20 mouse cellular contexts compared by ENCODE assay signal in the genomic region with DNA sequence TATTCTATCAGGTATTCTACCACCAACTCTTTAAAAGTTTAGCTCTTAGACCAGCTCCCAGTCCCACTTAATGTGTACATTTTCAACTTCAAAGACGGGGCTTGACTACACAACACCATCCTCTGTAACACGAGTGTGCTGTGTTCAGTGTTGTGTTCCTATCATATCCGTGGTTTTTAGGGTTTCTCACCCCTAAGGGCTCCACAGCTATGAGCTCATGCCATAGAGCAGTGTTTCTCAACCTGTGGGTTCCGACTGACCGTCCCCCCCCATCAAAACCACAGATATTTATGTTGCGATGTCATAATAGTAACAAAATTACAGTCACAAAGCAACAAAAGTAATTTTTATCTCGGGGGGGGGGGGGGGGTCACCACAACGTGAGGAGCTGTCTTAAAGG. TPM values are rescaled to one million over a fixed set of nuclear protein-coding genes. Genes with fewer than 3 reads are reported as not detected.
DNase-seq lines count a peak whose midpoint lies in the region; ATAC-seq and TF ChIP-seq lines count a peak whose summit lies in the region.
"Had no signal": no experiment of that assay in that cellular context is flagged by ENCODE, and none has a peak within 500 bp of the region (broad histone marks: within the 10 kb centered on the region; RNA-seq: fewer than 3 reads in every experiment).

No protein-coding gene starts in this region.

- no peak overlapping the region for H3K9ac ChIP-seq in embryonic facial prominence, embryonic 13.5 days
- no peak overlapping the region for H3K9ac ChIP-seq in midbrain, postnatal 0 days (replicated peaks; ENCODE audit: low read length, poor library complexity, severe bottlenecking)
- H3K9ac ChIP-seq: forebrain, postnatal 0 days; heart, embryonic 13.5 days; hindbrain, embryonic 12.5 days had no signal

- H3K4me1 ChIP-seq in embryonic facial prominence, embryonic 13.5 days = peaks cover 52% of the 10 kb centered on the region
- H3K4me1 ChIP-seq in embryonic facial prominence, embryonic 10.5 days = peaks cover 44% of the 10 kb centered on the region
- peaks cover 52% of the 10 kb centered on the region for H3K4me1 ChIP-seq in midbrain, embryonic 10.5 days
- H3K4me1 ChIP-seq in midbrain, postnatal 0 days (ENCODE audit: insufficient read depth, low read length) = peaks cover 4% of the 10 kb centered on the region

- no peaks in the 10 kb centered on the region for H3K9me3 ChIP-seq in embryonic facial prominence, embryonic 13.5 days
- no peaks in the 10 kb centered on the region for H3K9me3 ChIP-seq in embryonic facial prominence, embryonic 10.5 days
- H3K9me3 ChIP-seq in midbrain, embryonic 10.5 days (replicated peaks) = no peaks in the 10 kb centered on the region
- no peaks in the 10 kb centered on the region for H3K9me3 ChIP-seq in midbrain, postnatal 0 days (ENCODE audit: low read length)
- H3K9me3 ChIP-seq: heart, embryonic 13.5 days; hindbrain, embryonic 12.5 days had no signal

- H3K4me3 ChIP-seq in embryonic facial prominence, embryonic 13.5 days = no peak overlapping the region
- no peak overlapping the region for H3K4me3 ChIP-seq in embryonic facial prominence, embryonic 10.5 days
- H3K4me3 ChIP-seq in midbrain, embryonic 10.5 days = no peak overlapping the region
- H3K4me3 ChIP-seq in midbrain, postnatal 0 days (ENCODE audit: low read depth, low read length) = no peak overlapping the region
- H3K4me3 ChIP-seq: heart, embryonic 13.5 days; hindbrain, embryonic 12.5 days had no signal

- TF ChIP-seq CTCF in midbrain, postnatal 0 days (IDR thresholded peaks at IDR 0.05) = no peak

- no peak for DNase-seq in embryonic facial prominence, embryonic 10.5 days (ENCODE audit: low spot score)
- no peak for DNase-seq in midbrain, embryonic 10.5 days (ENCODE audit: low spot score)
- no peak for DNase-seq in midbrain, postnatal 0 days (ENCODE audit: low spot score)
- peak; percentile 60 for DNase-seq in 3134 (ENCODE audit: extremely low read depth, insufficient read length, low spot score)
- no peak for DNase-seq in adrenal gland, adult 2 months
- no peak for DNase-seq in B cell, adult 2 months
- DNase-seq: adrenal gland, adult 8-10 months; adrenal gland, postnatal 36 days; cerebellum, adult 2 months; forebrain, postnatal 0 days; gastrocnemius, postnatal 14 days; heart, adult 11 months; heart, postnatal 36 days had no signal

- ATAC-seq in embryonic facial prominence, embryonic 13.5 days (ENCODE audit: insufficient number of reproducible peaks, insufficient read depth, low FRiP score, low TSS enrichment, low read depth) = no peak
- ATAC-seq in midbrain, postnatal 0 days (ENCODE audit: low FRiP score) = no peak
- peak; percentile 66 for ATAC-seq in granulocyte monocyte progenitor cell, adult 5-6 weeks (replicated peaks; ENCODE audit: poor library complexity, severe bottlenecking)
- ATAC-seq: forebrain, postnatal 0 days; hindbrain, embryonic 16.5 days; inflammation-experienced regulatory T-cells, adult 6 months had no signal

- no peak overlapping the region for H3K4me2 ChIP-seq in embryonic facial prominence, embryonic 13.5 days
- no peak overlapping the region for H3K4me2 ChIP-seq in midbrain, postnatal 0 days (ENCODE audit: low read depth, low read length, poor library complexity, severe bottlenecking)
- H3K4me2 ChIP-seq: heart, embryonic 13.5 days; hindbrain, embryonic 12.5 days had no signal

- H3K36me3 ChIP-seq in embryonic facial prominence, embryonic 13.5 days = no peaks in the 10 kb centered on the region
- no peaks in the 10 kb centered on the region for H3K36me3 ChIP-seq in embryonic facial prominence, embryonic 10.5 days (replicated peaks)
- no peaks in the 10 kb centered on the region for H3K36me3 ChIP-seq in midbrain, embryonic 10.5 days
- H3K36me3 ChIP-seq in midbrain, postnatal 0 days (ENCODE audit: insufficient read depth, low read length) = no peaks in the 10 kb centered on the region
- H3K36me3 ChIP-seq: heart, embryonic 13.5 days; hindbrain, embryonic 12.5 days had no signal

- no peaks in the 10 kb centered on the region for H3K27me3 ChIP-seq in embryonic facial prominence, embryonic 13.5 days
- peaks cover 18% of the 10 kb centered on the region; the same call in 1 of the 2 replicates for H3K27me3 ChIP-seq in embryonic facial prominence, embryonic 10.5 days (replicated peaks; ENCODE audit: low read depth, poor library complexity, severe bottlenecking)
- peaks cover 4% of the 10 kb centered on the region; the same call in 1 of the 2 replicates for H3K27me3 ChIP-seq in midbrain, embryonic 10.5 days (ENCODE audit: low read depth, poor library complexity, severe bottlenecking)
- H3K27me3 ChIP-seq in midbrain, postnatal 0 days (ENCODE audit: insufficient read depth, low read length) = no peaks in the 10 kb centered on the region
- H3K27me3 ChIP-seq: CH12.LX; hindbrain, embryonic 12.5 days had no signal

- 72% methylated on average over 8 of the region's 8 CpGs for WGBS in embryonic facial prominence, embryonic 13.5 days
- WGBS in embryonic facial prominence, embryonic 10.5 days = 74% methylated on average over 8 of the region's 8 CpGs
- 64% methylated on average over 8 of the region's 8 CpGs for WGBS in midbrain, embryonic 10.5 days
- WGBS in midbrain, postnatal 0 days = 39% methylated on average over 8 of the region's 8 CpGs

- peak overlapping the region; percentile 14; the same call in 1 of the 2 replicates for H3K27ac ChIP-seq in embryonic facial prominence, embryonic 13.5 days
- no peak overlapping the region for H3K27ac ChIP-seq in embryonic facial prominence, embryonic 10.5 days (replicated peaks)
- peak overlapping the region; percentile 70 for H3K27ac ChIP-seq in midbrain, embryonic 10.5 days (replicated peaks)
- H3K27ac ChIP-seq in midbrain, postnatal 0 days (ENCODE audit: low read depth, low read length) = no peak overlapping the region
- H3K27ac ChIP-seq: heart, embryonic 13.5 days had no signal

RNA-seq across cellular contexts. Expression of a gene that starts 34.1 kb away (rescaled TPM):
- polyA plus RNA-seq in embryonic facial prominence, embryonic 13.5 days (2015; fragmentation: Nextera tagmentation; extraction: Ambion mirVana) = 17.4 and 25.1 TPM in 2 replicates
- polyA plus RNA-seq in embryonic facial prominence, embryonic 10.5 days (2016; fragmentation: Nextera tagmentation; extraction: Ambion mirVana) = 12.7 and 15.3 TPM in 2 replicates
- 17.5 and 17.6 TPM in 2 replicates for polyA plus RNA-seq in midbrain, embryonic 10.5 days (2016; fragmentation: Nextera tagmentation; extraction: Ambion mirVana)
- total RNA-seq in midbrain, postnatal 0 days (2014; rRNA removed) = 38.0 and 55.2 TPM in 2 replicates
- 7.5 and 9.7 TPM in 2 replicates for polyA plus RNA-seq in midbrain, postnatal 0 days (2015; fragmentation: Nextera tagmentation; extraction: Ambion mirVana)
- 1.1 and 1.7 TPM in 2 replicates for total RNA-seq in granulocyte monocyte progenitor cell, adult 5-6 weeks (2014; fragmentation: Nextera tagmentation)
- total RNA-seq in granulocyte monocyte progenitor cell, adult 5-6 weeks (2017) = 0.34 and 0.67 TPM in 2 replicates
- 10 to 100 TPM; 28.6 to 47.1 TPM for total RNA-seq in adrenal gland, adult 2 months (2021)
- polyA plus RNA-seq in adrenal gland, adult 2 months (2012; rRNA removed) = 25.7 and 31.4 TPM in 2 replicates

Comparison
In these comparisons a context has a peak if more than half of its experiments do, and no peak if none do; other contexts are left out.
1. H3K27ac ChIP-seq: peak in embryonic facial prominence, embryonic 13.5 days (single experiment) and midbrain, embryonic 10.5 days (single experiment); none in embryonic facial prominence, embryonic 10.5 days (single experiment) and midbrain, postnatal 0 days (single experiment).